Mouse (Mus musculus) right cerebral cortex, postnatal 14 days (tissue): Measurements from ENCODE around the gene Kansl1.

ENCODE experiments used
- DNase-seq: peaks from one replicate; pipeline ENCODE4 v3.0.0; 2022

Kansl1 gene

GRCm38 (mm10) chr11:104303088-104303960 lies 165.3 kb downstream of the Kansl1 start:
- DNase-seq, result no peak

GRCm38 (mm10) chr11:104302628-104303027 lies 166.0 kb downstream of the Kansl1 start:
- DNase-seq, result no peak

GRCm38 (mm10) chr11:104297671-104298070 lies 171.0 kb downstream of the Kansl1 start:
- no peak for DNase-seq

GRCm38 (mm10) chr11:104295656-104296055 lies 173.0 kb downstream of the Kansl1 start:
- no peak for DNase-seq

GRCm38 (mm10) chr11:104295145-104295544 lies 173.5 kb downstream of the Kansl1 start:
- no peak for DNase-seq

GRCm38 (mm10) chr11:104293241-104293640 lies 175.4 kb downstream of the Kansl1 start:
- DNase-seq, result no peak

- DNase-seq, result no peak
Measured at GRCm38 (mm10) chr11:104292443-104293220, 176.0 kb downstream of the Kansl1 start.

- peak; percentile 74 for DNase-seq
Measured at GRCm38 (mm10) chr11:104289199-104290031, 179.2 kb downstream of the Kansl1 start.

- peak; percentile 29 for DNase-seq
Measured at GRCm38 (mm10) chr11:104288835-104289198, 179.8 kb downstream of the Kansl1 start.

- DNase-seq, result no peak
Measured at GRCm38 (mm10) chr11:104287113-104287512, 181.5 kb downstream of the Kansl1 start.
